Mouse (Mus musculus) cerebellum, adult (tissue): Measurements from ENCODE around the gene Bmpr1a.
"Not testable (repeated sequence)": the region's sequence is repeated elsewhere in the genome, so short reads cannot be mapped to it uniquely, and the experiment has no call there.

Source experiments
- ATAC-seq: cut with Nextera tagmentation; 2 replicates; pipeline ENCODE4 v1.9.2; 2017; ENCODE audit warnings: mild to moderate bottlenecking, moderate library complexity, mixed read lengths; ENCODE audit not compliant: insufficient number of reproducible peaks, low FRiP score, low TSS enrichment

Bmpr1a gene

GRCm38 (mm10) chr14:34400021-34400420 lies 103.1 kb downstream of the Bmpr1a start:
- ATAC-seq, result no peak

GRCm38 (mm10) chr14:34399301-34399700 lies 103.8 kb downstream of the Bmpr1a start:
- ATAC-seq, result no peak

- ATAC-seq, result no peak
Observed at GRCm38 (mm10) chr14:34398901-34399300, 104.2 kb downstream of the Bmpr1a start.

GRCm38 (mm10) chr14:34397871-34398270 lies 105.3 kb downstream of the Bmpr1a start:
- no peak for ATAC-seq

- no peak for ATAC-seq
Observed at GRCm38 (mm10) chr14:34393295-34393694, 109.8 kb downstream of the Bmpr1a start.

GRCm38 (mm10) chr14:34382921-34383704 lies 120.0 kb downstream of the Bmpr1a start:
- no peak for ATAC-seq

- ATAC-seq, result peak; percentile 28; the same call in 1 of the 2 replicates
Observed at GRCm38 (mm10) chr14:34378560-34379331, 124.4 kb downstream of the Bmpr1a start.

- ATAC-seq, result no peak
Observed at GRCm38 (mm10) chr14:34377121-34377520, 126.0 kb downstream of the Bmpr1a start.

- no peak for ATAC-seq
Observed at GRCm38 (mm10) chr14:34375941-34376340, 127.2 kb downstream of the Bmpr1a start.

- no peak for ATAC-seq
Observed at GRCm38 (mm10) chr14:34375415-34375904, 127.7 kb downstream of the Bmpr1a start, which contains the start of gene Mmrn2. Gene Mmrn2, plus strand, starts transcription at chr14:34375465.

GRCm38 (mm10) chr14:34374577-34374976 lies 128.6 kb downstream of the Bmpr1a start, which contains the start of gene Sncg:
Gene Sncg, minus strand, starts transcription at chr14:34374789.
- no peak for ATAC-seq

GRCm38 (mm10) chr14:34373581-34373980 lies 129.6 kb downstream of the Bmpr1a start:
- ATAC-seq, result no peak

- ATAC-seq, result peak; percentile 12; the same call in 1 of the 2 replicates
Observed at GRCm38 (mm10) chr14:34372646-34373045, 130.5 kb downstream of the Bmpr1a start.

- no peak for ATAC-seq
Observed at GRCm38 (mm10) chr14:34371763-34372162, 131.4 kb downstream of the Bmpr1a start.

GRCm38 (mm10) chr14:34370921-34371320 lies 132.2 kb downstream of the Bmpr1a start:
- ATAC-seq, result no peak

GRCm38 (mm10) chr14:34370203-34370602 lies 132.9 kb downstream of the Bmpr1a start:
- ATAC-seq, result no peak

- no peak for ATAC-seq
Observed at GRCm38 (mm10) chr14:34365147-34365507, 138.0 kb downstream of the Bmpr1a start.

- not testable (repeated sequence) for ATAC-seq
Observed at GRCm38 (mm10) chr14:34364254-34365146, 138.6 kb downstream of the Bmpr1a start.

GRCm38 (mm10) chr14:34363490-34364253 lies 139.5 kb downstream of the Bmpr1a start:
- ATAC-seq, result peak; percentile 83
